Mouse (Mus musculus): ENCODE results near the gene Olfr789.

DNA sequence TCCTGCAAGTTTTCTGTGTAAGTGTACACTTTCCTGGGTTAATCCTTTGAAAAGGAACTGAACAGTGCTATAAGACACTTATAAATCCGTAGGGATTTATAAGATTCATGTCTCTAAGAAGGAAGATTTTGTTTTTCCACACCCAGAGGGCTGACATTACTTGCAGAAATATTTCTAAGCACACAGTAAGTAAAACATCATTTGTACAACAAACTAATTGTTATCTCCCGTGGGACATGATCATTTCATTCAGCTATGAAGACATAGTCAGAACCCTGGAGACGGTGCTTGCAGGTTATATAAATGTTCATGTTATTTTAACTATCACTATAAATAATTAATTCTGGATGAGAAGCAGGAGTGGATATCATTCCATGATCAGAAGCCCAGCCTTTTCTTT, 36.9 kb downstream of the Olfr789 start, which contains the start of gene Olfr791:
- TF ChIP-seq E2F4 (IDR thresholded peaks at IDR 0.05; ENCODE audit: borderline replicate concordance, low read depth, low read length) (no peak), CHD1 (IDR thresholded peaks at IDR 0.05; ENCODE audit: low read depth, low read length) (no peak), POLR2A (IDR thresholded peaks at IDR 0.05; ENCODE audit: control insufficient read depth in 1 of 2, insufficient read depth in 1 of 2, low read depth in 1 of 2, low read length in 2 of 2, poor library complexity in 1 of 2) (no peak), TCF12 (IDR thresholded peaks at IDR 0.05; ENCODE audit: low read depth, low read length) (no peak), JUND (IDR thresholded peaks at IDR 0.05; ENCODE audit: low read depth, low read length) (no peak), ZMIZ1 (IDR thresholded peaks at IDR 0.05; ENCODE audit: low read depth, low read length) (no peak), ZNF384 (IDR thresholded peaks at IDR 0.05; ENCODE audit: low read depth, low read length) (no peak)

Measured in MEL (cell line).